ENCODE assay signal across 8 mouse cellular contexts in genomic region chr19:46571878-46572244, GRCm38 (mm10). TPM values are rescaled to one million over a fixed set of nuclear protein-coding genes. Genes with fewer than 3 reads are reported as not detected.
A peak's percentile ranks its signal among the peaks of the same experiment; 100 is the strongest.
DNase-seq lines count a peak whose midpoint lies in the region; ATAC-seq and TF ChIP-seq lines count a peak whose summit lies in the region.

No protein-coding gene starts in this region.

- no peaks in the 10 kb centered on the region for H3K27me3 ChIP-seq in heart, embryonic 13.5 days (replicated peaks)
- no peaks in the 10 kb centered on the region for H3K27me3 ChIP-seq in hindbrain, embryonic 12.5 days
- H3K27me3 ChIP-seq in midbrain, embryonic 14.5 days (ENCODE audit: control insufficient read depth, insufficient read depth, low read length), result no peaks in the 10 kb centered on the region

- H3K4me2 ChIP-seq in heart, embryonic 13.5 days, result peak overlapping the region; percentile 93
- peak overlapping the region; percentile 69 for H3K4me2 ChIP-seq in hindbrain, embryonic 12.5 days (replicated peaks)
- peak overlapping the region; percentile 79 for H3K4me2 ChIP-seq in midbrain, embryonic 14.5 days (ENCODE audit: low read length)

- TF ChIP-seq CTCF in brain, embryonic 14.5 days (IDR thresholded peaks at IDR 0.05; ENCODE audit: borderline replicate concordance, extremely low read depth, insufficient read depth, insufficient read length), result no peak

- WGBS in heart, embryonic 13.5 days, result 34% methylated on average over 10 of the region's 10 CpGs
- WGBS in hindbrain, embryonic 12.5 days, result 28% methylated on average over 10 of the region's 10 CpGs
- WGBS in midbrain, embryonic 14.5 days, result 10% methylated on average over 10 of the region's 10 CpGs

- peak overlapping the region; percentile 85 for H3K27ac ChIP-seq in heart, embryonic 13.5 days (replicated peaks)
- H3K27ac ChIP-seq in hindbrain, embryonic 12.5 days, result no peak overlapping the region
- peak overlapping the region; percentile 75; the same call in 1 of the 2 replicates for H3K27ac ChIP-seq in midbrain, embryonic 14.5 days (replicated peaks; ENCODE audit: low read depth, low read length)

- DNase-seq in heart, adult 18-20 months, result no peak
- DNase-seq in brain, embryonic 14.5 days (ENCODE audit: low read depth), result peak; percentile 59
- peak; percentile 41 for DNase-seq in midbrain, embryonic 14.5 days
- no peak for DNase-seq in kidney, adult 11 months
- no peak for DNase-seq in layer of hippocampus, adult 8-10 months (ENCODE audit: low spot score in 2 of 2)

- H3K4me1 ChIP-seq in heart, embryonic 13.5 days, result peaks cover 28% of the 10 kb centered on the region
- H3K4me1 ChIP-seq in hindbrain, embryonic 12.5 days, result peaks cover 15% of the 10 kb centered on the region
- H3K4me1 ChIP-seq in midbrain, embryonic 14.5 days (ENCODE audit: control insufficient read depth, insufficient read depth, low read length), result peaks cover 11% of the 10 kb centered on the region

- H3K36me3 ChIP-seq in heart, embryonic 13.5 days, result peaks cover 7% of the 10 kb centered on the region; the same call in 1 of the 2 replicates
- H3K36me3 ChIP-seq in hindbrain, embryonic 12.5 days, result no peaks in the 10 kb centered on the region
- no peaks in the 10 kb centered on the region for H3K36me3 ChIP-seq in midbrain, embryonic 14.5 days (ENCODE audit: control insufficient read depth, insufficient read depth, low read length)

- H3K9ac ChIP-seq in heart, embryonic 13.5 days, result peak overlapping the region; percentile 88
- peak overlapping the region; percentile 82; the same call in 1 of the 2 replicates for H3K9ac ChIP-seq in hindbrain, embryonic 12.5 days
- peak overlapping the region; percentile 53 for H3K9ac ChIP-seq in midbrain, embryonic 14.5 days (replicated peaks; ENCODE audit: low read length)

- peak overlapping the region; percentile 90 for H3K4me3 ChIP-seq in heart, embryonic 13.5 days
- H3K4me3 ChIP-seq in hindbrain, embryonic 12.5 days, result peak overlapping the region; percentile 78
- H3K4me3 ChIP-seq in midbrain, embryonic 14.5 days (replicated peaks; ENCODE audit: low read depth, low read length), result peak overlapping the region; percentile 56

- no peak for ATAC-seq in heart, embryonic 13.5 days (ENCODE audit: extremely low read depth, insufficient number of reproducible peaks, low FRiP score, low TSS enrichment)
- no peak for ATAC-seq in hindbrain, embryonic 12.5 days (ENCODE audit: low FRiP score)
- no peak for ATAC-seq in midbrain, embryonic 14.5 days (ENCODE audit: low FRiP score, low TSS enrichment)
- no peak for ATAC-seq in CD4-positive, CD25-positive, alpha-beta regulatory T cell, adult 4 months

- no peaks in the 10 kb centered on the region for H3K9me3 ChIP-seq in heart, embryonic 13.5 days
- H3K9me3 ChIP-seq in hindbrain, embryonic 12.5 days (replicated peaks), result no peaks in the 10 kb centered on the region
- no peaks in the 10 kb centered on the region for H3K9me3 ChIP-seq in midbrain, embryonic 14.5 days (ENCODE audit: control insufficient read depth, low read length)

- no peak for TF ChIP-seq POLR2A in brain, embryonic 14.5 days (IDR thresholded peaks at IDR 0.05; ENCODE audit: borderline replicate concordance, extremely low read depth, insufficient read depth, insufficient read length, poor library complexity, severe bottlenecking)

RNA-seq across cellular contexts. Expression of gene Arl3, which starts 1.1 kb away (rescaled TPM):
- 82.1 and 97.1 TPM in 2 replicates for polyA plus RNA-seq in heart, embryonic 13.5 days (2015; fragmentation: Nextera tagmentation; extraction: Ambion mirVana)
- 10 to 100 TPM; 34.6 to 38.1 TPM for total RNA-seq in heart, adult 18-20 months (2021)
- 169 and 180 TPM in 2 replicates for polyA plus RNA-seq in brain, embryonic 14.5 days (2012; rRNA removed)
- polyA plus RNA-seq in hindbrain, embryonic 12.5 days (2016; fragmentation: Nextera tagmentation; extraction: Ambion mirVana), result 190 and 196 TPM in 2 replicates
- 134 and 200 TPM in 2 replicates for polyA plus RNA-seq in midbrain, embryonic 14.5 days (2014; fragmentation: Nextera tagmentation; extraction: Ambion mirVana)
- 10 to 100 TPM; 29.0 to 34.9 TPM for polyA plus RNA-seq in CD4-positive, CD25-positive, alpha-beta regulatory T cell, adult 4 months (2017; shearing (Covaris generic))
- 100 to 1,000 TPM in 2 of 4 experiments, 10 to 100 TPM in 2; 85.9 to 125 (median 103) TPM for total RNA-seq in layer of hippocampus, adult 8-10 months (2022)

RNA-seq across cellular contexts. Expression of gene Sfxn2, which starts 1.3 kb away (rescaled TPM):
- 8.1 and 9.1 TPM in 2 replicates for polyA plus RNA-seq in heart, embryonic 13.5 days (2015; fragmentation: Nextera tagmentation; extraction: Ambion mirVana)
- total RNA-seq in heart, adult 18-20 months (2021), result 1 to 10 TPM; 2.0 to 2.8 TPM
- polyA plus RNA-seq in brain, embryonic 14.5 days (2012; rRNA removed), result 11.8 and 12.6 TPM in 2 replicates
- 14.6 and 15.0 TPM in 2 replicates for polyA plus RNA-seq in hindbrain, embryonic 12.5 days (2016; fragmentation: Nextera tagmentation; extraction: Ambion mirVana)
- polyA plus RNA-seq in midbrain, embryonic 14.5 days (2014; fragmentation: Nextera tagmentation; extraction: Ambion mirVana), result 7.3 and 10.2 TPM in 2 replicates
- 10 to 100 TPM in 1 of 2 experiments, 1 to 10 TPM in 1; 6.2 to 13.4 TPM for polyA plus RNA-seq in CD4-positive, CD25-positive, alpha-beta regulatory T cell, adult 4 months (2017; shearing (Covaris generic))
- 1 to 10 TPM; 7.3 to 9.2 (median 7.5) TPM for total RNA-seq in layer of hippocampus, adult 8-10 months (2022)

RNA-seq across cellular contexts. Expression of gene Wbp1l, which starts 27.0 kb away (rescaled TPM):
- polyA plus RNA-seq in heart, embryonic 13.5 days (2015; fragmentation: Nextera tagmentation; extraction: Ambion mirVana), result 41.6 and 42.0 TPM in 2 replicates
- total RNA-seq in heart, adult 18-20 months (2021), result 10 to 100 TPM; 46.9 to 60.7 TPM
- polyA plus RNA-seq in brain, embryonic 14.5 days (2012; rRNA removed), result 33.7 and 44.8 TPM in 2 replicates
- polyA plus RNA-seq in hindbrain, embryonic 12.5 days (2016; fragmentation: Nextera tagmentation; extraction: Ambion mirVana), result 54.6 and 56.4 TPM in 2 replicates
- polyA plus RNA-seq in midbrain, embryonic 14.5 days (2014; fragmentation: Nextera tagmentation; extraction: Ambion mirVana), result 27.5 and 33.8 TPM in 2 replicates
- 10 to 100 TPM; 19.2 to 20.8 TPM for polyA plus RNA-seq in CD4-positive, CD25-positive, alpha-beta regulatory T cell, adult 4 months (2017; shearing (Covaris generic))
- 10 to 100 TPM; 40.2 to 43.3 (median 41.6) TPM for total RNA-seq in layer of hippocampus, adult 8-10 months (2022)

Comparison
In these comparisons a context has a peak if more than half of its experiments do, and no peak if none do; other contexts are left out.
1. DNase-seq: peak in brain, embryonic 14.5 days (single experiment) and midbrain, embryonic 14.5 days (single experiment); none in heart, adult 18-20 months (0 of 2), kidney, adult 11 months (single experiment) and layer of hippocampus, adult 8-10 months (0 of 2).
2. Peak in every context shown above with its lines, with median percentiles within 50 percentile points of each other: H3K4me2 ChIP-seq, H3K4me3 ChIP-seq and H3K9ac ChIP-seq.